Mouse (Mus musculus) stomach, postnatal 0 days (tissue): ENCODE measurements at regions not wholly inside any gene's neighbourhood (a gene's known extent, or its start where the extent isn't known, plus 50 kb on each side); places are given as distances from the start of the nearest gene placed in this dataset.

ENCODE experiments used
- CTCF ChIP-seq: IDR thresholded peaks from 2 replicates; pipeline ENCODE4 v1.5.1; 2016; ENCODE audit warnings: antibody characterized with exemption, low read depth, mild to moderate bottlenecking, moderate library complexity
- EP300 ChIP-seq: optimal IDR thresholded peaks from 2 replicates; pipeline ENCODE3; 2016; ENCODE audit warnings: antibody characterized with exemption

DNA sequence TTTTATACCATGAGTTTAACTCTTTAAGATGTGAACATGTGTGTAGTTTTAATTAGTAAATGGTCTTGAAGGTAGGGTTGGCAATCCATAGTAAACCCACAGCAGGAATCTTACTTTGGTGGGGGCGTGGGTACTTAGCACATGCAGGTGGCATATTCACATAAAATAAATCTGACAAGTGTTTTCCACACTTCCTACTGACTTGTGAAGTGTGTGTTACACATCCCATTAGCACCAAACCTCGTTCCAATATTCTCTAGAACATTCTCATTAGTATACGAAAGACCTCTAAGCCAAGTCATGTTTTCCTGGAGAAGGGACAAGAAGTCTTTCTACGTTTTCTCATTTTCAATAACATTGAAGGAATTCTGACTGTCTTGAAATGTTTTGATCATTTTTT is 529.7 kb downstream of the Tecrl start:
- no peak for TF ChIP-seq CTCF
- no peak for TF ChIP-seq EP300
